Mouse (Mus musculus) spleen, adult 2 months (tissue): ENCODE results near the gene Ppp4r2. TPM values are rescaled to one million over a fixed set of nuclear protein-coding genes. Genes with fewer than 3 reads are reported as not detected.

Source experiments
- DNase-seq, 2 experiments: peaks; one replicate each; pipeline versions ENCODE4 v3.0.0 to v3.0.0-alpha.2; 2012 to 2021; ENCODE audit warnings: low spot score in 2 of 2, low read depth in 1 of 2
- H3K27ac ChIP-seq: fragments of 200-500 bp; 2 replicates; pipeline ENCODE4 v1.5.1; 2012; ENCODE audit warnings: low read length, inconsistent platforms; ENCODE audit not compliant: insufficient read depth
- H3K27me3 ChIP-seq: fragments of 200-500 bp; 2 replicates; pipeline ENCODE4 v1.6.1; 2012; ENCODE audit warnings: mild to moderate bottlenecking, moderate library complexity, low read length, inconsistent platforms; ENCODE audit not compliant: control insufficient read depth, insufficient read depth
- H3K36me3 ChIP-seq: fragments of 200-500 bp; 2 replicates; pipeline ENCODE4 v1.6.1; 2012; ENCODE audit warnings: mild to moderate bottlenecking, low read length, inconsistent platforms; ENCODE audit not compliant: control insufficient read depth, insufficient read depth
- H3K4me1 ChIP-seq: fragments of 200-500 bp; 2 replicates; pipeline ENCODE4 v1.6.1; 2011; ENCODE audit warnings: inconsistent platforms; ENCODE audit not compliant: control insufficient read depth, insufficient read depth, insufficient read length
- H3K4me3 ChIP-seq: fragments of 200-500 bp; 2 replicates; pipeline ENCODE4 v1.5.1; 2011; ENCODE audit warnings: mild to moderate bottlenecking, inconsistent platforms; ENCODE audit not compliant: insufficient read depth, insufficient read length; ENCODE audit errors: extremely low read depth
- CTCF ChIP-seq: fragments of 200-500 bp; IDR thresholded peaks from 2 replicates; pipeline ENCODE4 v1.5.1; 2011; ENCODE audit warnings: mild to moderate bottlenecking, inconsistent platforms; ENCODE audit not compliant: insufficient read depth, insufficient read length, insufficient replicate concordance; ENCODE audit errors: extremely low read depth
- POLR2A ChIP-seq: fragments of 200-500 bp; IDR thresholded peaks from 2 replicates; pipeline ENCODE4 v1.6.1; 2011; ENCODE audit warnings: low read depth, low read length, inconsistent platforms
- WGBS: fragments of 180-500 bp; shearing (Covaris S2); methylation state at CpG from one replicate; pipeline ENCODE4 v1.1.7; 2018; 5-methylcytosine and 5-hydroxymethylcytosine counted together
- polyA plus RNA-seq: library from polyadenylated mRNA; depleted of rRNA; stranded (reverse); fragments of >200 nt; gene quantifications from 2 replicates; pipeline ENCODE4 v1.2.3, GENCODE M21; 2012

Ppp4r2 gene
- polyA plus RNA-seq, 1 experiment: 10.1 TPM

GRCm38 (mm10) chr6:100799766-100800165 lies 33.7 kb upstream of the Ppp4r2 start:
- WGBS: 92% methylated on average over 4 of the region's 4 CpGs
- Histone ChIP-seq H3K27ac (no peak overlapping the region), H3K4me1 (no peaks in the 10 kb centered on the region; the same call in 1 of the 2 replicates), H3K36me3 (no peaks in the 10 kb centered on the region), H3K4me3 (no peak overlapping the region), H3K27me3 (no peaks in the 10 kb centered on the region)
- DNase-seq: no peak
- no peak for TF ChIP-seq POLR2A
- TF ChIP-seq CTCF: no peak

- Histone ChIP-seq H3K36me3 (no peaks in the 10 kb centered on the region), H3K27ac (no peak overlapping the region), H3K4me3 (no peak overlapping the region), H3K4me1 (no peaks in the 10 kb centered on the region; the same call in 1 of the 2 replicates), H3K27me3 (no peaks in the 10 kb centered on the region)
- 16% methylated on average over 10 of the region's 10 CpGs for WGBS
- DNase-seq: peak in 1 of 2 experiments; percentile 58
- no peak for TF ChIP-seq CTCF
- TF ChIP-seq POLR2A: no peak
Observed at GRCm38 (mm10) chr6:100800497-100800955, 32.9 kb upstream of the Ppp4r2 start.

- no peak overlapping the region for H3K27ac ChIP-seq
- DNase-seq: no peak
- no peaks in the 10 kb centered on the region for H3K36me3 ChIP-seq
- no peak overlapping the region for H3K4me3 ChIP-seq
- 71% methylated on average over 13 of the region's 13 CpGs for WGBS
- no peaks in the 10 kb centered on the region for H3K27me3 ChIP-seq
- TF ChIP-seq POLR2A (no peak), CTCF (no peak)
- no peaks in the 10 kb centered on the region; the same call in 1 of the 2 replicates for H3K4me1 ChIP-seq
Observed at GRCm38 (mm10) chr6:100802381-100803083, 30.9 kb upstream of the Ppp4r2 start.

- no peak overlapping the region for H3K27ac ChIP-seq
- no peak overlapping the region for H3K4me3 ChIP-seq
- no peaks in the 10 kb centered on the region for H3K27me3 ChIP-seq
- no peak for DNase-seq
- H3K36me3 ChIP-seq: no peaks in the 10 kb centered on the region
- TF ChIP-seq POLR2A (no peak), CTCF (no peak)
- no peaks in the 10 kb centered on the region; the same call in 1 of the 2 replicates for H3K4me1 ChIP-seq
- 82% methylated on average over 3 of the region's 3 CpGs for WGBS
Observed at GRCm38 (mm10) chr6:100803250-100803649, 30.2 kb upstream of the Ppp4r2 start.

GRCm38 (mm10) chr6:100807187-100807586 lies 26.2 kb upstream of the Ppp4r2 start:
- H3K27me3 ChIP-seq: no peaks in the 10 kb centered on the region
- no peaks in the 10 kb centered on the region for H3K4me1 ChIP-seq
- H3K36me3 ChIP-seq: no peaks in the 10 kb centered on the region
- no peak overlapping the region for H3K4me3 ChIP-seq
- TF ChIP-seq CTCF (no peak), POLR2A (no peak)
- peak in 1 of 2 experiments; percentile 34 for DNase-seq
- no peak overlapping the region for H3K27ac ChIP-seq
- WGBS: 78% methylated on average over 9 of the region's 9 CpGs

GRCm38 (mm10) chr6:100807746-100808145 lies 25.7 kb upstream of the Ppp4r2 start:
- no peaks in the 10 kb centered on the region for H3K27me3 ChIP-seq
- no peak overlapping the region for H3K4me3 ChIP-seq
- TF ChIP-seq POLR2A (no peak), CTCF (no peak)
- no peak for DNase-seq
- WGBS: 75% methylated on average over 1 of the region's 1 CpGs
- H3K4me1 ChIP-seq: no peaks in the 10 kb centered on the region
- H3K36me3 ChIP-seq: no peaks in the 10 kb centered on the region
- H3K27ac ChIP-seq: no peak overlapping the region

GRCm38 (mm10) chr6:100808221-100808778 lies 25.1 kb upstream of the Ppp4r2 start:
- Histone ChIP-seq H3K4me3 (no peak overlapping the region), H3K27me3 (no peaks in the 10 kb centered on the region), H3K36me3 (no peaks in the 10 kb centered on the region), H3K27ac (no peak overlapping the region), H3K4me1 (no peaks in the 10 kb centered on the region)
- WGBS: 76% methylated on average over 6 of the region's 6 CpGs
- DNase-seq: no peak
- TF ChIP-seq POLR2A: no peak
- TF ChIP-seq CTCF: no peak
